Mouse (Mus musculus) liver, embryonic 14.5 days (tissue): ENCODE data around the gene Zranb3.

Source experiments
- CTCF ChIP-seq: IDR thresholded peaks from 2 replicates; pipeline ENCODE4 v1.5.1; 2016; ENCODE audit warnings: antibody characterized with exemption, low read depth, control low read depth
- EP300 ChIP-seq: IDR thresholded peaks from 2 replicates; pipeline ENCODE4 v1.6.1; 2016; ENCODE audit warnings: antibody characterized with exemption, low read depth

DNA sequence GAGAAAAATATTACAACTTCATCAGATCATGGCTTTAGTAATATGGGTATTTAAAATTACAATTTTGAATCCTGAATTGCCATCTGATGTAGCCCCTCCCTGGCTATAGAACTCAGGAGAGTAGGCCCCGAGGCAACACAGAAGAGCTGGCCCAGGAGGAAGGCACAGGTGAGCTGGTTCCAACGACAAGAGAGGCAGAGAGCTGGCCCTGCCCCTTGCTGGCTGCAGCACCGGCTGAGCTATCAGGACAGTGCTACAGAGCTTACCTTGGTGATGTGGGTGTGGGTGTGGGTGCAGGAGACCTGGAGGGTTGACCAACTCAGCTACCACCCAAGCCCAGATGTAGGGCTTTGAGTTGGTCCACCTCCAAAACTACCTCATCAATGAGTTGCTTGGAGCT, 114.6 kb downstream of the Zranb3 start:
- no peak for TF ChIP-seq CTCF
- TF ChIP-seq EP300 = no peak
